Mouse (Mus musculus): ENCODE results near the gene Csk.

DNA sequence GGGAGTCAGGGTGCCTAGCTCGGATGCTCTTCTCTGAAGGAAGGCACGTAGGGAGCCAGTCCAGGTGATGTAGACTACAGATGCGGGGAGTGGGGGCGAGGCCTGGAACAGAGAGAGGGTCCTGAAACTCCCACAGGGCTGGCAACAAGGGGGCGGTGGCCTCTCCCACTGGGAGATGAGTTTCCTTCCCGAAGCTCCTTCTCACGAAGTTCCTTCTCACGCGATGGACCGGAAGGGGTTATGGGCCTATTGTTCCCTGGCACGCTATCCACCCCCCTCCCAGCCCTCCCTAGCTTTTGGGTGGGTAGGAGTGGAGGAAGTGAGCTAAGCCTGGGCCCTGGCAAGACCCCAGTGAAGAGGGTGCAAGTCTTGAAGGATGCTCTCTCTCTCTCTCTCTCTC, 14.4 kb upstream of the Csk start:
- TF ChIP-seq CTCF (IDR thresholded peaks at IDR 0.05; ENCODE audit: extremely low read depth, insufficient read depth, low read length) (no peak), POLR2A (IDR thresholded peaks at IDR 0.05; ENCODE audit: extremely low read depth, insufficient read depth, low read length) (no peak)
